Mouse (Mus musculus) neutrophil, adult 65 days (primary cell): ENCODE results near the gene Calml4. TPM values are rescaled to one million over a fixed set of nuclear protein-coding genes. Genes with fewer than 3 reads are reported as not detected.

Source experiments
- total RNA-seq: library from RNA; stranded (reverse); gene quantifications from 2 replicates; pipeline ENCODE4 v1.2.4, GENCODE M21; 2023

The Calml4 gene
- total RNA-seq, result not detected in 2 replicates

GRCm38 (mm10) chr9:62857719-62858261, at the start of gene Calml4:
TSS of gene Calml4 (plus strand) at chr9:62858080.

GRCm38 (mm10) chr9:62811516-62812121, 46.3 kb upstream of the Calml4 start, which contains the start of gene Fem1b:
TSS of gene Fem1b (minus strand) at chr9:62811934.

GRCm38 (mm10) chr9:62838506-62839171, 19.2 kb upstream of the Calml4 start, which contains the start of gene Cln6:
TSS of gene Cln6 (plus strand) at chr9:62838785.

Other genes with a start within 250 kb of the Calml4 start
- gene Itga11, start 180.3 kb upstream of the Calml4 start, total RNA-seq, result not detected in 2 replicates
- 9.8 and 10.1 TPM in 2 replicates for gene Fem1b, start 46.1 kb upstream of the Calml4 start, total RNA-seq
- 16.7 and 17.3 TPM in 2 replicates for gene Cln6, start 19.3 kb upstream of the Calml4 start, total RNA-seq
- gene Pias1, start 129.8 kb downstream of the Calml4 start, total RNA-seq, result 89.5 and 116 TPM in 2 replicates